Mouse (Mus musculus) myocyte (in vitro differentiated cells): ENCODE results near the gene Akt1.

Source experiments
- CEBPB ChIP-seq: IDR thresholded peaks from 2 replicates; pipeline ENCODE4 v1.6.1; 2011; ENCODE audit warnings: mild to moderate bottlenecking, moderate library complexity; ENCODE audit not compliant: poor library complexity, insufficient read depth, severe bottlenecking
- E2F4 ChIP-seq: IDR thresholded peaks from one replicate; pipeline ENCODE4 v1.6.1; 2011; ENCODE audit warnings: mild to moderate bottlenecking, control low read depth, moderate library complexity; ENCODE audit not compliant: insufficient read depth
- MAX ChIP-seq: IDR thresholded peaks from one replicate; pipeline ENCODE4 v1.6.1; 2011; ENCODE audit warnings: low read depth, mild to moderate bottlenecking, control low read depth
- MYOD1 ChIP-seq, 3 experiments: IDR thresholded peaks; one replicate each; pipeline ENCODE4 v1.6.1; 2011; ENCODE audit warnings: control low read depth in 2 of 3, low read depth in 2 of 3, mild to moderate bottlenecking in 2 of 3, moderate library complexity in 1 of 3; ENCODE audit not compliant: insufficient read length in 2 of 3, control insufficient read depth in 1 of 3
- MYOG ChIP-seq, 3 experiments: IDR thresholded peaks; one replicate each; pipeline ENCODE4 v1.6.1; 2011; ENCODE audit warnings: control low read depth in 2 of 3, low read depth in 2 of 3, mild to moderate bottlenecking in 2 of 3; ENCODE audit not compliant: insufficient read length in 2 of 3, control insufficient read depth in 1 of 3, insufficient read depth in 1 of 3
- POLR2A ChIP-seq: IDR thresholded peaks from one replicate; pipeline ENCODE4 v1.6.1; 2011; ENCODE audit warnings: low read depth, mild to moderate bottlenecking, control low read depth, moderate library complexity; ENCODE audit not compliant: insufficient read length
- POLR2AphosphoS2 ChIP-seq: IDR thresholded peaks from one replicate; pipeline ENCODE4 v1.6.1; 2011; ENCODE audit warnings: low read depth, control low read depth; ENCODE audit not compliant: insufficient read length
- SRF ChIP-seq: IDR thresholded peaks from one replicate; pipeline ENCODE4 v1.6.1; 2011; ENCODE audit warnings: low read depth; ENCODE audit not compliant: control insufficient read depth, insufficient read length
- TCF12 ChIP-seq: IDR thresholded peaks from one replicate; pipeline ENCODE4 v1.6.1; 2011; ENCODE audit warnings: mild to moderate bottlenecking, control low read depth; ENCODE audit not compliant: poor library complexity, insufficient read depth, severe bottlenecking
- TCF3 ChIP-seq: IDR thresholded peaks from one replicate; pipeline ENCODE4 v1.6.1; 2011; ENCODE audit warnings: low read depth, control low read depth; ENCODE audit not compliant: insufficient read length
- USF1 ChIP-seq: IDR thresholded peaks from one replicate; pipeline ENCODE4 v1.6.1; 2011; ENCODE audit warnings: low read depth, mild to moderate bottlenecking, control low read depth, moderate library complexity

DNA sequence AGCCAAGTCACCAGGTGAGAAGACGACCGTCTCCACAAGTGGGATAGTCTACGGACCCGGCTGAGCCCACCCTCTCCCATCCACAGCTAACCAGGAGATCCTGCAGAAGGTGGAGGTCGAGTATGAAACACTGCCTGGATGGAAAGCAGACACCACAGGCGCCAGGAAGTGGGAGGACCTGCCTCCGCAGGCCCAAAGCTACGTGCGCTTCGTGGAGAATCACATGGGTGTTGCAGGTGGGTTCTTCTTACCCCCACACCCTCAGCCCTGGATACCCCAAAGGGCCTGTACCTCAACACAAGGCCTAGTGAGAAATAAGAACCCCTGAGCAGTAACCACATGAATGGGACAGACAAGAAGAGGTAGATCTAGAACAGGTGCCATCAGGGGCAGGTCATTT, 35.2 kb downstream of the Akt1 start:
- TF ChIP-seq E2F4 (no peak), POLR2A (no peak), CEBPB (no peak), MAX (no peak), MYOG (IDR thresholded peaks at IDR 0.05; ENCODE audit: control insufficient read depth in 1 of 3, insufficient read depth in 1 of 3, insufficient read length in 2 of 3, low read depth in 2 of 3) (no peak), USF1 (no peak), TCF12 (no peak), POLR2AphosphoS2 (no peak), MYOD1 (IDR thresholded peaks at IDR 0.05; ENCODE audit: control insufficient read depth in 1 of 3, insufficient read length in 2 of 3, low read depth in 2 of 3) (no peak), SRF (no peak), TCF3 (no peak)
